Mouse (Mus musculus) lung, postnatal 10 days (tissue): ENCODE results near the gene Il13ra1.

ENCODE experiments used
- DNase-seq: peaks from one replicate; pipeline ENCODE4 v3.0.0; 2021

Il13ra1 gene

DNA sequence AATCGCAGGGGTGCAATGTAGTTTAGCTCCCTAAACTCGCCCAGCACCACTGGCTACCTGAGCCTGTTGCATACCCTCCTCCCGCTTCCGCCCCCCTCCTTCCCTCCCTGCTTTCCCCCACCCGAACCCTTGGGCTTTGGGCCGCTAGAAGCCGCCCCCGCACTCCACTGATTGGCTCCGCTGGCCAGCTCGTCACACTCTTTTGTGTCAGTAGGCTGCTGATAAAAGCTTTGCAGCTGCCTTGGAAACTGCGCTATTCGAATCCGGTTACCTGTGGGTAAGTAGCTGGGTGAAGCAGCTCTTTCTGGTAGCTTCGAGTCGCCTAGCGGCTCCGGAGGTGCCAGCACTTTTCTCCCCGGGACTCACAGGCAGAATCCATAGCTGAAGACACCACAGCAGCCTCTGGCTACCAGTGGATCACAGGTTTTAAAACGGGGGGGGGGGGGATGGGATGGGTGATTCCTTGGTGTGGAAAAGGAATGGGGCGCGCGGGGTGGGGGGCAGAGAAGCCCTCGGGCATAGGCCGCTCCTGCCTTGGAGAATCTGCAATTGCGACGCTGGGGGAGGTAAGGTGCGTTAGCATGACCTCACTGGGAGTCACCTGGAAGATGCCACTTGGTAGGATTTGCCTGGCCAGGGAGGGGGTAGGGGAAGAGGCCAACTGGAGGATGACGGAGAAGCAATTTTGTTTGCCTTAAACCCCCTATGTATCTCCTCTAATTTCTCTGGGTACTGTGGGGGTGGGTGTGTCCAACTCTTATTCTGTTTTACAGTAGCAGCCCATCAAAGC is 84.0 kb downstream of the Il13ra1 start, which contains the start of gene Zcchc12:
Zcchc12 (plus strand) TSS at position 169 of the 790 bp plus-strand sequence.
- peak; percentile 2 for DNase-seq

GRCm38 (mm10) chrX:36209554-36209953 is 97.6 kb downstream of the Il13ra1 start:
- no peak for DNase-seq

DNA sequence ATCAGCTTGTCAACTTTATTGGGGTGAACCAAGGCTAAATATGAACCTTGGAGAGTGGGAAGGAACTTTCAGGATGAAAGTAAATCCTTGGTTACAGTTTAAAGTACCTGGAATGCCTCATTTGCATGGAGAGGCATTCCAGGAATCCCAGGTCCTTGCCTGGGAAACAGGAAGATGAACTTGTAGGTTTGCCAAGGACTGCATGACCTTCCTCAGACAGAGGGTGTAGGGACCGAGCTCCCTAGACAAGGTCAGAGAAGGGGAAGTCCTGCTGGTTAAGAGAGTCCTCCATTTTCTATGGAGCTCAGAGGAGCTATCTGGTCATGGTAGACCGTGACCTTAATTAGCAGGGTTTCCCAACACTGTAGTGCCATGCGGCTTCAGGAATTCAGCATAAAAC is 99.3 kb downstream of the Il13ra1 start:
- DNase-seq = no peak
